Mouse (Mus musculus) stomach, postnatal 0 days (tissue): ENCODE measurements around the gene Sema6d.

Experiments used
- CTCF ChIP-seq: IDR thresholded peaks from 2 replicates; pipeline ENCODE4 v1.5.1; 2016; ENCODE audit warnings: antibody characterized with exemption, low read depth, mild to moderate bottlenecking, moderate library complexity
- EP300 ChIP-seq: optimal IDR thresholded peaks from 2 replicates; pipeline ENCODE3; 2016; ENCODE audit warnings: antibody characterized with exemption

DNA sequence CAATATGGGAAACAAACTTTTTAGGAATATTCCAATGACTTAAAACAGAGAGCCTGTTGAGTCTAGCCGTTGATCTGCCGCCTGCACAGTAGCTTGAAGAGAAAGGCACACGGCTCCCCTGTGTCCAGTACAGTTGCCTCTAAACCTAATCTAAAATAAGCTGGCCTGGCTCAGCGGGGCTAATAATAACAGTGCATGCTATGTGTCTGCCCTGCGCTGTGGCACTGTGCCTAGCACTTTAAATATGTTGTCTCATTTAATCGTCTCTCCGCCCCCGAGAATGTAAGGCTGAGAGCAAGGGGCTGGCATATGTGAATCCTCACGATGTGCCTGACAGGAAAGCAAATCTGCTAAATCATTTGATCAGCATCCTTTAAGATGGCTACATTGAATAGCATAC lies 527.7 kb downstream of the Sema6d start:
- no peak for TF ChIP-seq CTCF
- TF ChIP-seq EP300, result no peak
